Mouse (Mus musculus) adrenal gland, postnatal 25 days (tissue): ENCODE data around the gene Spindoc. TPM values are rescaled to one million over a fixed set of nuclear protein-coding genes. Genes with fewer than 3 reads are reported as not detected.
A peak's percentile ranks its signal among the peaks of the same experiment; 100 is the strongest.
"Not testable (repeated sequence)": the region's sequence is repeated elsewhere in the genome, so short reads cannot be mapped to it uniquely, and the experiment has no call there.

ENCODE experiments used
- DNase-seq: peaks from one replicate; pipeline ENCODE4 v3.0.0; 2021; ENCODE audit warnings: mixed read lengths
- total RNA-seq: library from RNA; stranded (reverse); gene quantifications from 2 replicates; pipeline ENCODE4 v1.2.3, GENCODE M21; 2021

The Spindoc gene
- total RNA-seq, 1 experiment from 2014 or later, result 20.9 TPM

DNA sequence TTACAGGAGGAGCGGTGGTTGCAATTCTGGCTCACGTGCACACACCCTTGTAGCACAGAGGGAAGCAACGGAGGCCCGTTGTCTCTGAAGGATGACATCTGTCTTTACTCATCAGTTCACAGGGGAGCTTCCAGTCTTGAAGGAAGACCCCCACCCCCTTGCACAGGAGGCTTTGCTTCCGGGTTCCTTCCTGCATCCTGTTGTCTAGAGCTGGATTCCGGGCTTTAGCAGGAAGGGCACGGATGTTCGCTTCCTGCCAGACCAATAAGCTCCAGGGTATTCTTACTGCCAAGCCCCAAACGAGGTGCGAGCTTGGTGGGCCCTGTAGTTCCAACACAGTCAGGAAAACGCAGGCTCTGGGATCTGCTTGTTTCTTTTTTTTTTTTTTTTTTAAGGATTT lies 17.8 kb upstream of the Spindoc start:
- peak; percentile 8 for DNase-seq

GRCm38 (mm10) chr19:7398898-7399297 lies 16.1 kb upstream of the Spindoc start:
- not testable (repeated sequence) for DNase-seq

GRCm38 (mm10) chr19:7396867-7397826 lies 14.4 kb upstream of the Spindoc start:
- not testable (repeated sequence) for DNase-seq

DNA sequence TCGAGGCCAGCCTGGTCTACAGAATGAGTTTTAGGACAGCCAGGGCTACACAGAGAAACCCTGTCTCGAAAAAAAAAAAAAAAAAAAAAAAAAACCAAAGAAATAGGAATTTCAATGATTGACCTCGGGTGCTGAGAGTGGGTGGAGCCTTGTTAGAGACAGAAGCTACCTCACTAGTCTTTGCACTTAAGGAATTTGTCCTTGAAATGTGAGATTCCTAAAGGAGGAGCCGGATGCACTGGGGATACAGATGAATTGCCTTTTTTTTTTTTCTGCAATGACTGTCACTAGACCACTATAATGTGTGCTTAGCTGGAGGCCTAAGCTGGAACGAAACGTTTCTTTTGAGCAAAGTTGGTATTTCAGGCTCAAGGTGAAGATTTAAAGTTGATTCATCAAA lies 5.7 kb upstream of the Spindoc start:
- DNase-seq, result no peak

- no peak for DNase-seq
These were observed 3.2 kb upstream of the Spindoc start for GRCm38 (mm10) chr19:7386042-7386441.

DNA sequence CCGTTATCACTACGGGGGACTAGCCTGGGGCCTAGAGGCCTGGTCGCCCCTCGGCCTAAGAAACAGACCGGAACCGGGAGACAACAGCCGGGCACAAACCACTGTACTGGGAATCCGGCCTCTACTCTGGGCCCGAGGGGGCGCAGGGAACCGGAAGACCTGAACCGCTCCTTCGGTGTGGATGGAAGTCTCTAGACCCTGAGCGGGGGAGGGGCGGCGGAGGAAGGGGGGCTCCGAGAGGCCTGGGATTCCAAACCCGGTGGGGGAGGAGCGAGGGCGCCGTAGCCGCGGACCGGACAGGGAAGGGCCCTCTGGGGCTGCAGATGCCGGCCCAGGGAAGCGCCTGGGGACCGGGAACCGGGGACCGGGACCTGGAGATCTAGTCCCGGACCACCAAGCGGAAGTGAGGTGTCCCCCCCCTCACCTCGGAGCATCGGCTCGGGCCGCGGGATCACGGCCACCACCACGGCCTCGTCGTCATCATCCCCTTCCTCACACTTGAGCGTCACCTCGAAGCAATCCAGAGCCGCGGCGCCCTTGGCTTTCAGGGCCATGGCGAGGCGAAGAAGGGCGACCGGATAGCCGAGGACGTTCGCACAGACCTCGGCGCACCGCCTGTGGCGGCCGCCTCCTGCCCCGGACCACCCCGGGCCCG lies 419 bp downstream of the Spindoc start:
- peak; percentile 65 for DNase-seq

DNA sequence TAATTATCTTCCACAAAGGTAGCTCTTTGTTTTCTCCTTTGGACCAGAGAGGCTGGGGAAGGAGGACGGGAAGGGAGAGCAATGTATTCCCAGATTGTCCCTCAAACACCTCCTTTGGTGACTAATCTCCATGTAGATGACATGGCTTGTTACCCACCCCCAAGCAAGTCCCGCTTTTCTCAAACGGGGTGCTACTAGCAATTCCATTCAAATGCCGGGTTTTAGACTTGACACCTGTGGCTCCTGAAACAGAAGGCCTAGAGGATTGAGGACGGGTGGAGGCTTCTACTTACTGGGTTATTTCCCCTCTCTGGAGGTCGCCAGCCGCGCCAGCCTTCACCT lies 917 bp downstream of the Spindoc start:
- DNase-seq, result no peak

DNA sequence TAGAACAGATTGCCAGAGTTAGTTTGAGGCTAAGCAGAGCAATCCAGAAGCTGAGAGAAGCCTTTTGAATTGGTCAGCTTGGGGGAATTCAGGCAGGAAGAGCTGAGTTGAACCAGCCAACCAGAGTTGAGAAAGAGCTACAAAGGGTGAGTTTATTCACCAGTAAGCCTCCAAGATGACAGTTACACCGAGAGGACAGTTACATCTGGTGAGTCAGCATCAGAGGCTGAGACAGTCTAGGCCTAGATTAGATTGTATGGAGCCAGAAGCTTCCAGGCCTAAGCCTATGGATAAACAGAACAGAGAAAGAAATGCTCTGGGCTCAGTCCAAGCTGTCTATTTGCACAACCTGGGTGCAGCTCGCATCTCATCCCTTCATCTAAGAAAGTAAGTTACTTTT lies 5.2 kb downstream of the Spindoc start:
- no peak for DNase-seq

DNA sequence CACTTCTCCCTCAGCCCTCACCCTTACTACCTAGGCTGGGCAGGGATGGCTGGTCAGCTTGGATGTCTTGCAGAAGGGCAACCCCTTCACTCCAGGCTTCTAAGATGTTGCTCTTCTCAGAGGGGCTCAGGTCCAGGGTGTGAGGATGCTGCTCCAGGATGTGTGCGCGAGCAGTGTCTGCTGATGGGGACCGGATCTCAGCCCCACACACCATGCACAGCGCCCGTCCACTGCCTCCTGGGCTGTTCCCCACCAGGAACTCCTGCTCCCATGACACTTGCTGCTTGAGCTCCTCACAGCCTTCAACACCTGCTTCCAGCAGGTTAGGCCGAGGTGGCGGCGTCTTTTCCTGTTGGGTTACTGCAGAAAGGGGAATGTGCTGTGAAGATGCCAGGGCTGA lies 8.3 kb downstream of the Spindoc start:
- DNase-seq, result no peak

DNA sequence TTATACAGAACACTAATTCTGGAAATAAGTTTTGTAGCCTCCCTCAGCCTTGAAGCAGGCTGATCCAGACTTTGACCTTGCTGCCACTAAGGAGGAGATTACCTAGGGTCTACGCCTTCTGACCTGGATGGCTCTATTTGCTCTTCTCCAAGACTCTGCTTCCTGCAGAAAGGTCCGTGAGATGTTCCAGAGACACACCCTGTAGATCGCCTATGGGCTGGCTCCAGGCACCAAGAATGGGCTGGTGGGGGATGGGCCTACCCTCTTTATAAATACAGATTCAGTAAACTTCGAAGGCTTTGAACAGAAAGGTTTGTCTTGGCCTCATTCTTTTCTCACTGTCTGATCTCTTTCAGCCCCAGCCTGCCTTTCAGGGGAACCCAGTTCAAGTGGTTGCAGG lies 13.3 kb downstream of the Spindoc start:
- not testable (repeated sequence) for DNase-seq

DNA sequence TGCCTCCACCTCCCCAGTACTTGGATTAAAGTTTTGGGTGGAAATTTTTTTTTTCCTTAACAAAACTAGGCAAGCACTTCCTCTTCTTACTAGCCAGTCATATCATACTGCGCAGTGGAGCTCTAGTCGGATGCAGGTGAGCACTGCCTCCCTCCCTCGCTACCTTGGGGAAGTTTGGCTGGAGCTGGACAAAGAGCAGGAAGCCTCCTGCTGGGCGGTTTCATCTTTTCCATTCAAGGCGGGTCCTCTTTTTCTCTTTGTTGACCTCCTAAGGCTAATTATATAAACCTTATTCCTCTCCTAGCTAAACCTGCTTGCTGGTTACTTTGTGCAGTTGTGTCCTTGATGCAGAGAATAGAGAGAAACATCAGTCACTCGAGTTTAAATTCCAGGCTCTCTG lies 29.2 kb downstream of the Spindoc start:
- DNase-seq, result no peak

- no peak for DNase-seq
These were observed 29.8 kb downstream of the Spindoc start for GRCm38 (mm10) chr19:7352809-7353495.

GRCm38 (mm10) chr19:7349993-7350392 lies 32.8 kb downstream of the Spindoc start:
- no peak for DNase-seq

DNA sequence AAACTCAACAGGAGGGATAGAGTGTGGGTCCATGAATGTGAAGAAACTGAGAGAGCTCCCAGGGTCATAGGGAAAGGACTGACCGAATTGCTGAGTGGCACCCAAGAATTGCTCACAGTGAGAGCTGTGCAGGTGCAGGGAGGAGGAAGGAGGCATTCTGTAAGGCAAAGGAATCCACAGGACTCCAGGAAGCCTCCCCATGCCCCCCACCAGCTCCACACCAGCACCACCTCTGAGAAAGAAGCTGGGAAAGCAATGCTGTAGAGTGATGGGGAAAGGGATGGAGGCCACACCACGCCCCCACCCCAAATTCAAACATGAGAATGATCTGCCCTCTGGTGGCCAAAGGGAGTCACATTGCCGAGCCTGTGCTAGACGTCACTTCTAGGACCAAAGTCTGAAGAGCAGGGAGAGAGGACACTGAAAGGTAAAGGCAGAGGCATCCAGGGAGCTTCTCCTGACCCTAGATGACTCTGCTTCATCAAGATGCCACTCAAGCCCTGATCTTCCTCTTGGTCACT lies 37.5 kb downstream of the Spindoc start:
- DNase-seq, result no peak

DNA sequence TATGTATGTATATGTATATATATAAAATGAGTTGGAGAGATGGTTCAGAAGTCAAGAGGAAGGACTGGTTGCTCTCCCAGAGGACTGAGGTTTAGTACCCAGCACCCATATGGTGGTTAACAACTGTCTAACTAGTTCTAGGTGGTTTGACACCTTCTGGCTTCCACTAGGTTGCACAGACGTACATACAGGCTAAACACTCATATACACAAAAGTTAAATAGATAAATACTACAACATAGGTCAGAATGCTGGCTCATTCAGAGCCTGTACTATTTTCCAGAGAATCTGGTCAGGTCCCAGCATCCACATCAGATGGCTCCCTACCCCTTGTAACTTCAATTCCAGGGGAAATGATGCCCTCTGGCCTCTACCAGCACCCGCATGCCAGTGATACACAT lies 40.1 kb downstream of the Spindoc start:
- DNase-seq, result no peak

- DNase-seq, result peak; percentile 98
These were observed 41.0 kb downstream of the Spindoc start, which contains the start of gene Mark2 for GRCm38 (mm10) chr19:7341512-7342397. Mark2 (minus strand) TSS chr19:7341860.

DNA sequence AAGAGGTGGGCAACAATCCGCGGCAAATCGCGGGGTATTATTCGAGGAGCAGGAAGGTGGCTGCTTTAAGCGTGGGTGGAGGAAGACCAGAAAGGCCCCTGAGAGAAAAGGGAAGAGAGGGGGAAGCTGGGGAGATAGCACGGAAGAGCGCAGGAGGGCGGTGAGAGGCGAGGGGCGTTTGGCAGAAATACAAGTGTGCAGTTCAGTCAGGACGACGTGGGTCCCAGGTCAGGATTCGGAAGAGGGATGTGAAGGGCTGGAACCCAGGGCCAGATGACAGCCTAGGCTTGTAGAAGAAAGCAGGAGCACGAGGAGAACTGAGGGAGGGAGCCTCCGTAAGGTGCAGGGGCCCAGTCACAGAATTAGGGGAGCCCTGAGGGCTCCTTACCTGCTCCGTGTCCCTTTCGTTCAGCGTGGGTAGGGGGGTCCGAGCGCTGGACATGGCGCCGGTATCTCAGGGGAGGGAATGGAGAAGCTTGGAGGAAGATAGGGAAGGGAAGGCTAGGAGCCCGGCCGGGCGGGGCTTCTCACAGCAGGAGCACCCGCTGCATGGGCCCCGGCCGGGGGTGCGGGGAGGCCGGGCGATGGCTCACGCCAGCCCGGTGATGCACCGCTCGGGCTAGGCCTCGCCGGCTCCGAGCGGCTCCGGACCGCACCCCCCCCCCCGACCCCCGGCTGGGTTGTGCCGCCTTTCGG lies 41.9 kb downstream of the Spindoc start:
- no peak for DNase-seq

DNA sequence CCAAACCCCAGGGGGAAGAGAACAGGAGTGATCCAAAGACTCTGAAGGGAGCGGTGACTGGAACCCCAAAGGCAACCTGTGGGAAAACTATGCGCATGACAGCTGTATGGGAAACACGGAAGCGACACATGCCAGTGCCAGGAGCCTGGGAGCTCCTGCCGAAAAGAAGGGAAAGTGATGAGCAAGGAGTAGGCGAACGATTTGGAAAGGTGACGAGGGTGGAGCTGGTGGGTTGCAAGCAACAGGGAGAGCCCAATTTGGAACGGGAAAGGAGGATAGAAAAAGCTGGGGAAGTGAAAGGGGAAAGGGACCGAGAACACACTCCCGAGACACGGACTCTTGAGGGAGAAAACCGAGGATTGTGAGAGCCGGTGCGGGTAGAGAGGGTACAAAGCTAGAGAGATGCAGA lies 42.4 kb downstream of the Spindoc start:
- no peak for DNase-seq

- no peak for DNase-seq
These were observed 42.9 kb downstream of the Spindoc start for GRCm38 (mm10) chr19:7339867-7340266.

- peak; percentile 53 for DNase-seq
These were observed 43.8 kb downstream of the Spindoc start for GRCm38 (mm10) chr19:7339026-7339425.

DNA sequence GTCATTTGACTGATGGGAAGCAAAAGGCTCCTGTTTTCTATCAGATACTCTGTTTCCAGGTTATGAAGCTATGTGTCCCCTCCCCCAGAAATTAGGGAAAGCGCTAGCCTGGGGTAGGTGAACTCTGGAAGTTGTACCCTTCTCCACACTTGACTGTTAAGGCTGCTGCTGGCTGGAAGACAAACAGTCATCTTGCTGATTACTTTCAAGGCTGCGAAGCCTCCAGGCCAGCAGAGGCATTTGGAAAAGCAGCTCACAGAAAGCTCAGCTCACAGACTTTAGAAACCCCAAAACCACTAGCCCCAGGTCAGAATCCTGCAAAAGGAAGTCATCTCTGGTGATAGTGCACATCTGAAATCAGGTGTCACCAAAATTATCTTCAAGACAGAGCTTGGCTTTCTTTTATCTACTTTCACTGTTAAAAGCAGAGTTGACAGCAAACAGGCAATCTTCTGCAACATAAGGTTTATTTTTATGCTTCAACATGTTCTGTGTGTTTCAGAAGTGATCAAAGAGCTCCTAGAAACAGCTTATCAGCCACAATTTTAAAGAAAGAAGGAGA lies 44.9 kb downstream of the Spindoc start:
- DNase-seq, result no peak
